Mouse (Mus musculus) CH12.LX (cell line): ENCODE results near the gene Hira. TPM values are rescaled to one million over a fixed set of nuclear protein-coding genes. Genes with fewer than 3 reads are reported as not detected.

Experiments
- DNase-seq: peaks from one replicate; pipeline ENCODE4 v3.0.0-alpha.2; 2013; ENCODE audit errors: extremely low read depth
- H3K27ac ChIP-seq: 2 replicates; pipeline ENCODE4 v1.5.1; 2012; ENCODE audit warnings: low read depth, mild to moderate bottlenecking, control low read depth, moderate library complexity; ENCODE audit not compliant: insufficient read depth
- H3K27me3 ChIP-seq: replicated peaks from 2 replicates; pipeline ENCODE3; 2012; ENCODE audit warnings: inconsistent platforms
- H3K36me3 ChIP-seq, 2 experiments: replicated peaks in 1 of 2; 2 replicates each; pipeline versions ENCODE3 to v1.6.1; 2012; ENCODE audit warnings: inconsistent platforms in 1 of 2, low read length in 1 of 2, mild to moderate bottlenecking in 1 of 2, mixed read lengths in 1 of 2, moderate library complexity in 1 of 2; ENCODE audit not compliant: control insufficient read depth in 1 of 2, insufficient read depth in 1 of 2
- H3K4me1 ChIP-seq, 2 experiments: 2 replicates each; pipeline ENCODE4 v1.6.1; 2012; ENCODE audit warnings: inconsistent platforms in 1 of 2, moderate library complexity in 1 of 2; ENCODE audit not compliant: insufficient read depth in 2 of 2, control insufficient read depth in 1 of 2
- H3K4me2 ChIP-seq: 2 replicates; pipeline ENCODE4 v1.6.1; 2012; ENCODE audit warnings: low read depth, mild to moderate bottlenecking, control low read depth; ENCODE audit not compliant: poor library complexity, insufficient read depth, severe bottlenecking
- H3K4me3 ChIP-seq, 3 experiments: fragments of 150-350 bp in 1 of 3; sonication (generic) in 1 of 3; replicated peaks in 1 of 3; 2 replicates each; pipeline versions ENCODE3 to v1.5.1; 2011 to 2012; ENCODE audit warnings: low read depth in 2 of 3, low read length in 2 of 3, mild to moderate bottlenecking in 2 of 3, moderate library complexity in 2 of 3, control low read depth in 1 of 3, improper control_type of control experiment in 1 of 3, inconsistent platforms in 1 of 3, mixed read lengths in 1 of 3; ENCODE audit not compliant: poor library complexity in 1 of 3
- H3K79me2 ChIP-seq: replicated peaks from 2 replicates; pipeline ENCODE4 v1.6.1; 2012; ENCODE audit warnings: mild to moderate bottlenecking, moderate library complexity; ENCODE audit not compliant: control insufficient read depth, poor library complexity, insufficient read depth, severe bottlenecking; ENCODE audit errors: extremely low read depth
- H3K9ac ChIP-seq: 2 replicates; pipeline ENCODE4 v1.6.1; 2012; ENCODE audit warnings: low read depth, mild to moderate bottlenecking, control low read depth, moderate library complexity; ENCODE audit not compliant: insufficient read depth
- H3K9me3 ChIP-seq: replicated peaks from 2 replicates; pipeline ENCODE3; 2012; ENCODE audit warnings: low read length, inconsistent platforms, mixed read lengths
- BHLHE40 ChIP-seq: IDR thresholded peaks from 2 replicates; pipeline ENCODE4 v1.6.1; 2011; ENCODE audit warnings: mild to moderate bottlenecking, low read depth, low read length, improper control_type of control experiment
- CHD1 ChIP-seq: IDR thresholded peaks from 2 replicates; pipeline ENCODE4 v1.6.1; 2012; ENCODE audit warnings: low read depth, low read length, improper control_type of control experiment, inconsistent platforms
- CTCF ChIP-seq, 2 experiments: IDR thresholded peaks in 1 of 2; conservative IDR thresholded peaks in 1 of 2; 2 replicates each; pipeline ENCODE4 v1.5.1; 2011 to 2012; ENCODE audit warnings: low read depth in 2 of 2, low read length in 2 of 2, improper control_type of control experiment in 1 of 2, inconsistent platforms in 1 of 2, mild to moderate bottlenecking in 1 of 2, moderate library complexity in 1 of 2
- EP300 ChIP-seq: IDR thresholded peaks from 2 replicates; pipeline ENCODE4 v1.6.1; 2011; ENCODE audit warnings: low read length, improper control_type of control experiment
- HCFC1 ChIP-seq: IDR thresholded peaks from 2 replicates; pipeline ENCODE4 v1.6.1; 2012; ENCODE audit warnings: low read depth, mild to moderate bottlenecking, inconsistent platforms, low read length, improper control_type of control experiment
- IRF4 ChIP-seq: IDR thresholded peaks from 2 replicates; pipeline ENCODE4 v1.6.1; 2014; ENCODE audit warnings: low read depth, mild to moderate bottlenecking, inconsistent platforms, low read length, improper control_type of control experiment
- KAT2A ChIP-seq: IDR thresholded peaks from 2 replicates; pipeline ENCODE4 v1.6.1; 2012; ENCODE audit warnings: low read length, improper control_type of control experiment, inconsistent platforms; ENCODE audit not compliant: insufficient replicate concordance
- MAX ChIP-seq: IDR thresholded peaks from 2 replicates; pipeline ENCODE4 v1.6.1; 2011; ENCODE audit warnings: low read length, improper control_type of control experiment
- MAZ ChIP-seq: IDR thresholded peaks from 2 replicates; pipeline ENCODE4 v1.6.1; 2012; ENCODE audit warnings: low read depth, mild to moderate bottlenecking, inconsistent platforms, low read length, improper control_type of control experiment, moderate library complexity
- MXI1 ChIP-seq: IDR thresholded peaks from 2 replicates; pipeline ENCODE4 v1.6.1; 2011; ENCODE audit warnings: mild to moderate bottlenecking, low read depth, low read length, improper control_type of control experiment
- MYC ChIP-seq: IDR thresholded peaks from 2 replicates; pipeline ENCODE4 v1.6.1; 2011; ENCODE audit warnings: low read depth, mild to moderate bottlenecking, improper control_type of control experiment, low read length
- NELFE ChIP-seq: IDR thresholded peaks from 2 replicates; pipeline ENCODE4 v1.6.1; 2011; ENCODE audit warnings: low read depth, low read length, improper control_type of control experiment
- NRF1 ChIP-seq: IDR thresholded peaks from 2 replicates; pipeline ENCODE4 v1.6.1; 2014; ENCODE audit warnings: low read depth, mild to moderate bottlenecking, inconsistent platforms, low read length, improper control_type of control experiment, moderate library complexity
- POLR2A ChIP-seq: IDR thresholded peaks from 2 replicates; pipeline ENCODE4 v1.6.1; 2011; ENCODE audit warnings: low read depth, mild to moderate bottlenecking, improper control_type of control experiment, low read length
- POLR2AphosphoS2 ChIP-seq: IDR thresholded peaks from 2 replicates; pipeline ENCODE4 v1.6.1; 2011; ENCODE audit warnings: low read depth, low read length, improper control_type of control experiment
- RCOR1 ChIP-seq: conservative IDR thresholded peaks from 2 replicates; pipeline ENCODE4 v1.6.1; 2012; ENCODE audit warnings: low read depth, mild to moderate bottlenecking, inconsistent platforms, low read length, improper control_type of control experiment
- SIN3A ChIP-seq: IDR thresholded peaks from 2 replicates; pipeline ENCODE4 v1.6.1; 2012; ENCODE audit warnings: low read length, improper control_type of control experiment, inconsistent platforms
- TBP ChIP-seq: conservative IDR thresholded peaks from 2 replicates; pipeline ENCODE4 v1.6.1; 2011; ENCODE audit warnings: low read depth, low read length, improper control_type of control experiment
- TCF12 ChIP-seq: IDR thresholded peaks from 2 replicates; pipeline ENCODE4 v1.6.1; 2014; ENCODE audit warnings: low read depth, mild to moderate bottlenecking, inconsistent platforms, low read length, improper control_type of control experiment
- UBTF ChIP-seq: IDR thresholded peaks from 2 replicates; pipeline ENCODE4 v1.6.1; 2012; ENCODE audit warnings: low read depth, mild to moderate bottlenecking, inconsistent platforms, low read length, improper control_type of control experiment, moderate library complexity
- USF2 ChIP-seq: conservative IDR thresholded peaks from 2 replicates; pipeline ENCODE4 v1.6.1; 2011; ENCODE audit warnings: low read depth, low read length, improper control_type of control experiment
- ZKSCAN1 ChIP-seq: IDR thresholded peaks from 2 replicates; pipeline ENCODE4 v1.6.1; 2012; ENCODE audit warnings: low read depth, inconsistent platforms, low read length, improper control_type of control experiment, borderline replicate concordance
- ZMIZ1 ChIP-seq: IDR thresholded peaks from 2 replicates; pipeline ENCODE4 v1.6.1; 2012; ENCODE audit warnings: low read depth, mild to moderate bottlenecking, inconsistent platforms, low read length, improper control_type of control experiment
- dilution Hi-C: fragments of 300-500 bp; cut with MboI; formaldehyde crosslinking; loops from 2 replicates; pipeline ENCODE4 v1.14.3; 2020; ENCODE audit warnings: low sequenced_read_pairs; ENCODE audit not compliant: extremely low pct_unique_long_range_greater_than_20kb, extremely low pct_ligation_motif_present
- in situ Hi-C: fragments of 300-500 bp; cut with MboI; formaldehyde crosslinking; loops from 3 replicates; pipeline ENCODE4 v1.14.3; 2019; ENCODE audit warnings: low sequenced_read_pairs, low pct_ligation_motif_present, low pct_unique_long_range_greater_than_20kb, mixed read lengths
- polyA plus RNA-seq: library from polyadenylated mRNA; unstranded; fragments of >175 nt; gene quantifications from 2 replicates; pipeline ENCODE4 v1.2.1, GENCODE M21; 2012; ENCODE audit warnings: low read depth; ENCODE audit not compliant: insufficient read length
- total RNA-seq, 2 experiments: library from RNA; depleted of rRNA; stranded (reverse); fragments of 300-350 nt in 1 of 2; fragments of >200 nt in 1 of 2; gene quantifications; 2 replicates each; pipeline ENCODE4 v1.2.3; 2012 to 2014

The Hira gene
- total and polyA plus RNA-seq, 3 experiments = 45.8 to 187 (median 125) TPM

DNA sequence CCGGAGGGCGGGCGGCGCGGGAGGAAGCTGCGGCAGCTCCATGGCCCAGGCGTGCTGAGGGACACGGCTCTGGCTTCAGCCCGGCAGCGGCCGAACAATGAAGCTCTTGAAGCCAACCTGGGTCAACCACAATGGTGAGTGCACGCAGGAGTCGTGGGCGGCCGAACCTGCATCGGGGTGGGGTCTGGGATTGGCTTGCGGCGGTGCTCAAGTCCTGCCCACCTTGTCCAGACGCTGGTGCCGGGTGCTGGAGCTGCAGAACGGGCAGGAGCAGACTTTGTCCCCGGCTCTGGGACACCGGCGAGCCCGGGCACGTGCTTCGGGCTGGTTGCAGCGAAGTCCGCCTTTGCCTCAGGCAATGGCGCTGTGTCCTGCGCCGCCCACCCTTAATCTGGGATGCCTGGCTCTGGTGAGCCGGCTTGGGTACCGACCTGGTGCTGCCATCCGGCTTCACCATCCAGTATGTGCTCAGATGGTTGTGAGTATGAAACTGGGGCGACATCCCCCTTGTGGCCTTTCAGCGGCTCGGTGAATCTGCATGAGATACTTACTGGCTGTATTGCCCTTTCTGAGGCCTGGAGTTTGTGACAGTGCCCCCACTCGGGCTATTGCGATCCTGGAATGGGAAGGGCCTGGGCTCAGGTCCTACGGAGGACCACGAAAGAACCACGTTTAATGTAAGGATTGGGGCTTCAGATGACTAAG is 701 bp downstream of the Hira start:
- Histone ChIP-seq H3K4me2 (peak overlapping the region; percentile 47), H3K27me3 (no peaks in the 10 kb centered on the region), H3K9ac (peak overlapping the region; percentile 78), H3K36me3 (peaks cover 20 to 62% of the 10 kb centered on the region in 2 experiments), H3K9me3 (no peaks in the 10 kb centered on the region), H3K27ac (peak overlapping the region; percentile 84), H3K79me2 (peaks cover 66% of the 10 kb centered on the region), H3K4me1 (peaks cover 2 to 57% of the 10 kb centered on the region in 2 experiments; a peak in 3 of 4 replicates), H3K4me3 (peak overlapping the region; percentile 91 to 95 (median 93))
- dilution Hi-C loops = no loop called here
- DNase-seq = peak; percentile 85
- in situ Hi-C loops = loop anchor here (10.0 kb wide), 1 partner anchor 207 kb away; no protein-coding TSS in a partner anchor
- TF ChIP-seq CHD1 (peak; percentile 39; the same call in 1 of the 2 replicates), SIN3A (peak; percentile 87), HCFC1 (peak; percentile 53), MXI1 (peak; percentile 66), MYC (peak; percentile 85), NELFE (no peak; the same call in 1 of the 2 replicates), POLR2AphosphoS2 (no peak), TCF12 (peak; percentile 59; the same call in 1 of the 2 replicates), NRF1 (no peak), RCOR1 (no peak), EP300 (no peak), ZKSCAN1 (no peak), TBP (0 out of 2 replicates have a peak, but pooled peaks have one; percentile 53), ZMIZ1 (peak; percentile 12; the same call in 1 of the 2 replicates), KAT2A (0 out of 2 replicates have a peak, but pooled peaks have one; percentile 34), IRF4 (peak; percentile 39; the same call in 1 of the 2 replicates), CTCF (conservative IDR thresholded peaks at IDR 0.05 in 1 of 2, IDR thresholded peaks at IDR 0.05 in 1 of 2; ENCODE audit: low read depth in 2 of 2, low read length in 2 of 2) (peak in 1 of 2 experiments; percentile 73; a peak in 2 of 4 replicates), BHLHE40 (peak; percentile 74), POLR2A (peak; percentile 48; the same call in 1 of the 2 replicates), UBTF (peak; percentile 64), USF2 (no peak), MAX (peak; percentile 65), MAZ (peak; percentile 47; the same call in 1 of the 2 replicates)
